Mouse (Mus musculus) liver, embryonic 11.5 days (tissue): ENCODE measurements around the gene Prrc2a. TPM values are rescaled to one million over a fixed set of nuclear protein-coding genes. Genes with fewer than 3 reads are reported as not detected.
A peak's percentile ranks its signal among the peaks of the same experiment; 100 is the strongest.

ENCODE experiments used
- ATAC-seq: fragments of 200-750 bp; cut with Nextera tagmentation; replicated peaks from 2 replicates; pipeline ENCODE4 v1.8.0; 2017; ENCODE audit warnings: moderate number of reproducible peaks, mild to moderate bottlenecking, moderate TSS enrichment, moderate library complexity; ENCODE audit not compliant: low FRiP score
- DNase-seq: peaks from one replicate; pipeline ENCODE4 v3.0.0-alpha.2; 2017; ENCODE audit warnings: low spot score
- H3K27ac ChIP-seq: fragments of 300-500 bp; sonication (generic); 2 replicates; pipeline ENCODE4 v1.5.1; 2014; ENCODE audit warnings: mild to moderate bottlenecking, low read depth, low read length, control low read depth
- H3K27me3 ChIP-seq: fragments of 300-500 bp; sonication (generic); replicated peaks from 2 replicates; pipeline ENCODE4 v1.6.1; 2014; ENCODE audit warnings: low read length, mixed read lengths; ENCODE audit not compliant: control insufficient read depth, insufficient read depth
- H3K36me3 ChIP-seq: fragments of 300-500 bp; sonication (generic); 2 replicates; pipeline ENCODE4 v1.6.1; 2014; ENCODE audit warnings: mild to moderate bottlenecking, low read length, moderate library complexity, mixed read lengths; ENCODE audit not compliant: control insufficient read depth, insufficient read depth
- H3K4me1 ChIP-seq: fragments of 300-500 bp; sonication (generic); replicated peaks from 2 replicates; pipeline ENCODE4 v1.6.1; 2014; ENCODE audit warnings: low read length, mixed read lengths; ENCODE audit not compliant: control insufficient read depth, insufficient read depth
- H3K4me2 ChIP-seq: fragments of 300-500 bp; sonication (generic); 2 replicates; pipeline ENCODE4 v1.6.1; 2014; ENCODE audit warnings: mild to moderate bottlenecking, control low read depth, moderate library complexity
- H3K4me3 ChIP-seq: fragments of 300-500 bp; sonication (generic); 2 replicates; pipeline ENCODE4 v1.5.1; 2014; ENCODE audit warnings: low read depth, low read length, control low read depth
- H3K9ac ChIP-seq: fragments of 300-500 bp; sonication (generic); 2 replicates; pipeline ENCODE4 v1.6.1; 2014; ENCODE audit warnings: low read depth, low read length, control low read depth
- H3K9me3 ChIP-seq: fragments of 300-500 bp; sonication (generic); 2 replicates; pipeline ENCODE4 v1.6.1; 2016; ENCODE audit warnings: low read length, inconsistent platforms, mixed read lengths; ENCODE audit not compliant: control insufficient read depth
- WGBS: fragments of 180-500 bp; shearing (Covaris S2); extraction: QIAGEN DNeasy Blood & Tissue Kit; methylation state at CpG from one replicate; pipeline ENCODE4 v1.1.7; 2014; 5-methylcytosine and 5-hydroxymethylcytosine counted together
- polyA plus RNA-seq: library from polyadenylated mRNA; unstranded; fragments of >200 nt; fragmentation: Nextera tagmentation; extraction: Ambion mirVana; gene quantifications from 2 replicates; pipeline ENCODE4 v1.2.1, GENCODE M21; 2014

The Prrc2a gene
- polyA plus RNA-seq, 1 experiment from 2014 or later = 205 TPM

DNA sequence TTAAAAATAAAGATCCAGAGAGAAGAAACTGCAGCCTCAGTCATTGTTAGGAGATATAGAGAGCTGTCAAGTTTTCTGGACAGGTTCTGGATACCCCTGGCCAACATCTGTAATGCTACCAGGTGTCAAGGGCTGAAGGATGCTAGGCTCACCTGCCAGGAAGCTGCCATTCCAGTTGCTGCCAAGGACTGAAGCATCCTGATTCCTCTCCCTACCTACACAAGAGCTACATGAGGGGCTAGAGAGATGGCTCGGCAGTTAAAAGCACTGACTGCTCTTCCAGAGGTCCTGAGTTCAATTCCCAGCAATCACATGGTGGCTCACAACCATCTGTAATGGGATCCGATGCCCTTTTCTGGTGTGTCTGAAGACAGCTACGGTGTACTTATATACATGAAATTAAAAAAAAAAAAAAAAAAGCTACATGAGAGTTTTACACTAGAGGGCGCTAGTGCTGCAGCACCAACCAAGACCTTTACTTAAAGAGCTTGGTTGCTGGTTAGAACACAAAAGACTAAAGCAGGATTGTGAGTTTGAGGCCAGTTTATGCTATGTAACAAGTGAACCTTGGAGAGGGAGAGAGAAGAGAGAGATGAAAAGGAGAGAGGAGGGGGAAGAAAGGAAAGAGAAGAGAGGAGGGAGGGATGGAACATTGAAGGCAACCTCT, 4.0 kb upstream of the Prrc2a start:
- H3K27ac ChIP-seq = no peak overlapping the region
- 17% methylated on average over 4 of the region's 4 CpGs for WGBS
- H3K4me3 ChIP-seq = no peak overlapping the region
- 0 out of 2 replicates have a peak, but pooled peaks cover 3% of the 10 kb centered on the region for H3K4me1 ChIP-seq
- H3K36me3 ChIP-seq = no peaks in the 10 kb centered on the region
- H3K9me3 ChIP-seq = no peaks in the 10 kb centered on the region
- H3K27me3 ChIP-seq = no peaks in the 10 kb centered on the region; the same call in 1 of the 2 replicates
- H3K9ac ChIP-seq = no peak overlapping the region
- ATAC-seq (no peak), DNase-seq (no peak)
- no peak overlapping the region for H3K4me2 ChIP-seq

DNA sequence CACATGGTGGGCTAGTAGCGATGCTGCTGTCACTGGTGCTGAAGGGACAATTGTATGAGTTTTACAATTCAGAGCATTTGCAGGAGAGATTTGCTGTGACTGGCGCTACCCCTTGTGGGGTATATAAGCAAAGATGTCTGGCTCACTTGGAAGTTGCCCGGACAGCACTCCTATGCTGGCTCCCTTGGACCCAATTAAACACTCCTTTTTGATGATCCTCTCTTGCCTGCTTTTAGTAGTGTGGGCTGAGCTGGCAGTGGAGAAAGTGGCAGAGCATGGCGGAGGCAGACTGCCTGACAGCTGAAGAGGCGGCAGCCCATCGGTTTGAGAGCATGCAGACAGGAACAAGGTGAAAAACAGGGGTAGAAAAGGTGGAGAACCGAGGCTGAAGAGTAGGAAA, 3.1 kb upstream of the Prrc2a start:
- WGBS = 80% methylated on average over 7 of the region's 7 CpGs

DNA sequence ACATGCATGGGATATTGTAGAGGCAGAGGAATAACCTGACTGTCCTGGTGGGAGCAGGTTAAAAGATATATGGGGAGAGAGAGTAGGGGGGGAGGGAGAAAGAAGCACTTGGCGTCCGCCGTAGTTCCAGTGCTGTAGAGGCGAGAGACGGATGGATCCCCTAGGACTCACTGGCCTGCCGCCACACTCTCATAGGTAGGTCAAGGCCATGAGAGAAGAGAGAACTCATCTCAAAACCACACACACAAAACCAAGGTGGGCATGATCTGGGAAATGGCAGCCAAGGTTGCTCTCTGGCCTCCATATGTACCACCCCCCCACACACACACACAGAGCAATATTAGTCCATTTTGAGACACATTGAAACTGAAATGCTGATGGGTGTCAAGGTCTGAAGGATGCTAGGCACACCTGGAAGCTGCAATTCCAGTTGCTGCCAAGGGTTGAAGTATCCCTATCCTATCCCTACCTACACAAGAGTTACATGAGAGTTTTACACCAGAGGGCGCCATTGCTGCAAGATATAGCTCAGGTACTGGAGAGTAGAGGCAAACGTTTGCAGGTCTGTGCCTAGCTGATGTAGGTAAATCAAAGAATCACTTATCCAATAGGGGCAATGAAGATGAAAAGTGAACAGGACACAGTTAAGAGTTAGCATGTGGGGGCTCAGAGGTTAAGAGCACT, 1.8 kb upstream of the Prrc2a start:
- no peak overlapping the region for H3K27ac ChIP-seq
- H3K36me3 ChIP-seq = peaks cover 13% of the 10 kb centered on the region; the same call in 1 of the 2 replicates
- DNase-seq = no peak
- peaks cover 18% of the 10 kb centered on the region for H3K4me1 ChIP-seq
- no peak for ATAC-seq
- no peak overlapping the region for H3K9ac ChIP-seq
- H3K4me3 ChIP-seq = no peak overlapping the region
- no peaks in the 10 kb centered on the region for H3K9me3 ChIP-seq
- WGBS = 70% methylated on average over 8 of the region's 8 CpGs
- H3K4me2 ChIP-seq = peak overlapping the region; percentile 97; the same call in 1 of the 2 replicates
- no peaks in the 10 kb centered on the region for H3K27me3 ChIP-seq

More for the DNA sequence above, 3.1 kb upstream of the Prrc2a start:
- Histone ChIP-seq H3K4me1 (peaks cover 6% of the 10 kb centered on the region), H3K27me3 (no peaks in the 10 kb centered on the region), H3K9me3 (no peaks in the 10 kb centered on the region), H3K36me3 (peaks cover 1% of the 10 kb centered on the region; the same call in 1 of the 2 replicates), H3K4me2 (no peak overlapping the region), H3K4me3 (no peak overlapping the region), H3K27ac (no peak overlapping the region), H3K9ac (no peak overlapping the region)
- DNase-seq (no peak), ATAC-seq (no peak)

DNA sequence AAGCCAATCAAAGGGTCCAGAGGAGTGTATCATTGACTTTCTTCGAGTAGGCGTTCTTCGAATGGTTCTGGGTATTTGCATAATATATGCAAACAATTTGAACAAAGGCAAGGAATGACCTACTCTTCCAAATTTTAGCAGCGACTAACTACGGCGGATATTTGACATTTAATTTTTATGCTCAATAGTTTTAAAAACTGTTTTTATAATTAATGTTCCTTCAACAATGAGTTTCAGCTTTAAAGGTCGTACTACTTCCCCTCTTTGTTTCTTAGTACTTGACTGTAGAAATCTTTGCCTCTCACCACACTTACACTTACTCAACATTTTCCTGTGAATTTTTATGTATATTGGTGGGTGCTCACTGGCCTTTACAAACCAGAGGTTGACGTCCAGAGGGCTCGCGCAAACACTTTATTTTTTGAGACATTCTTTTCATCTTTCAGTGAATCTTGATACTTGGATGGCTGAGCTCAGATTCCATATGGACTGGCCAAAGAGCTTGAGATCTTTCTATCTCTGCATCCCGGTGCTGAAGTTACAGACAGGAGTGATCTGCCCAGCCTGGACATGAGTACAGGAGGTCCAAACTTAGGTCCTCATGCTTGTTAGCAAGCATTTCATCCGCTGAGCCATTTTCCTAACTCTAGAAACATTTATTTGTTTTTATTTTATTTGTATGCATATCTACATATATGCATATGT, 906 bp upstream of the Prrc2a start:
- H3K27ac ChIP-seq = peak overlapping the region; percentile 81
- peaks cover 21% of the 10 kb centered on the region for H3K36me3 ChIP-seq
- peak overlapping the region; percentile 97 for H3K4me2 ChIP-seq
- no peaks in the 10 kb centered on the region for H3K27me3 ChIP-seq
- peak; percentile 81; the same call in 1 of the 2 replicates for ATAC-seq
- 30% methylated on average over 12 of the region's 12 CpGs for WGBS
- H3K4me3 ChIP-seq = peak overlapping the region; percentile 99
- no peak overlapping the region for H3K9ac ChIP-seq
- peaks cover 18% of the 10 kb centered on the region for H3K4me1 ChIP-seq
- no peak for DNase-seq
- no peaks in the 10 kb centered on the region for H3K9me3 ChIP-seq

DNA sequence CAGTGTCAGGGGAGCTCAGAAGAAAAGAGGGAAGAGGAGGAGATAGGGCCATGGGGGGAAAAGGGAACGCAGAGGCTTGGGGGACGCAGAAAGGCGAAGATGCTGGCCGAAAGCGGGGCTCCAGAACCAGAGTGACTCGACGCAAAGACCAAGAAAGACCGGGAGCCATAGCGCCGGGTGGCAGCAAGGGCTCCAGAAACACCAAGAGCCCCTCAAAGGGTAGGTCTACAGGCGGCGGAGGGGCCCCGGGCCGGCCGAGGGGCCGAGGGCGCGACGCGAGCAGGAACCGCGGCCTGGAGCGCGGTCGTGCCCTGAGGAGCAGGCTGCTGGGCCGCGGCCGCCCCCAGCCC, 504 bp downstream of the Prrc2a start:
- WGBS = 0% methylated on average over 24 of the region's 28 CpGs
- ATAC-seq (no peak), DNase-seq (no peak)
- H3K4me1 ChIP-seq = peaks cover 18% of the 10 kb centered on the region
- peak overlapping the region; percentile 81 for H3K27ac ChIP-seq
- H3K4me2 ChIP-seq = peak overlapping the region; percentile 97
- H3K27me3 ChIP-seq = no peaks in the 10 kb centered on the region
- H3K9ac ChIP-seq = peak overlapping the region; percentile 99
- peak overlapping the region; percentile 99 for H3K4me3 ChIP-seq
- peaks cover 35% of the 10 kb centered on the region for H3K36me3 ChIP-seq
- no peaks in the 10 kb centered on the region for H3K9me3 ChIP-seq

DNA sequence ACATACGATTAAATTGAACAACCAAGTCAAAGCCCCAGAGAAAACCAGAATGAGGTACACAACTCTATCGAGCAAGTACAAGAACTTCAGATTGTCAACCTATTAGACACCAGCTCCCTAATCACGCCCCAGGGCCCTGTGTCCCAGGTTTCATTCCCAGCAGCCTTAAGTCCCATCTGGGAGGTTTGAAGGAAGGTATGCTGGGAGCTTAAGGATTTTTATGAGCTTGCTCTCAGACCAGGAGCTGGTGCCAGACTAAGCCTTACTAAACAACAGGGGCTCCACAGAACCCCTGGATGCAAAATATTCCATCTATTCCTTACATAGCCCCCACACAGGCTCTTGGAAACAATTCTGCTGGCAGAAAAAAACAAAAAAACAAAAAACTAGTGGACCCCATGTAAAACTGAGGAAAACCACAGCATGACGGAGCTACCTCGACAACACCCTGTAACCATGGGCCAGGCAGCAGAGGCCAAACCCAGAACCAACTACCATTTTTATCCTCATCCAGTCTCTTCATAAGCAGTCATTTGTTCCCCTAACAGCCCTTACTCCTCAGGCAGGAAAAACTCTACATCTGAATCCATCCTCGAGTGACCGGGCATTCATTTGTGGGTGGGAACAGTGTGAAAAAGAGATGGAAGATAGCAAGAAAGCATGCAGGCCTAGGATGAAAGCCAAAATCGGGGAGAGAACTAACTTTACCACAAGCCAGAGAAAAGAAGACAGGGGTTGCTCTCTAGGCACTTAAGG, 1.2 kb downstream of the Prrc2a start:
- Histone ChIP-seq H3K27ac (peak overlapping the region; percentile 81), H3K27me3 (no peaks in the 10 kb centered on the region), H3K4me3 (peak overlapping the region; percentile 99), H3K9me3 (no peaks in the 10 kb centered on the region), H3K9ac (peak overlapping the region; percentile 99), H3K4me2 (peak overlapping the region; percentile 97), H3K4me1 (peaks cover 18% of the 10 kb centered on the region), H3K36me3 (peaks cover 42% of the 10 kb centered on the region)
- DNase-seq (no peak), ATAC-seq (no peak)
- 16% methylated on average over 8 of the region's 8 CpGs for WGBS

DNA sequence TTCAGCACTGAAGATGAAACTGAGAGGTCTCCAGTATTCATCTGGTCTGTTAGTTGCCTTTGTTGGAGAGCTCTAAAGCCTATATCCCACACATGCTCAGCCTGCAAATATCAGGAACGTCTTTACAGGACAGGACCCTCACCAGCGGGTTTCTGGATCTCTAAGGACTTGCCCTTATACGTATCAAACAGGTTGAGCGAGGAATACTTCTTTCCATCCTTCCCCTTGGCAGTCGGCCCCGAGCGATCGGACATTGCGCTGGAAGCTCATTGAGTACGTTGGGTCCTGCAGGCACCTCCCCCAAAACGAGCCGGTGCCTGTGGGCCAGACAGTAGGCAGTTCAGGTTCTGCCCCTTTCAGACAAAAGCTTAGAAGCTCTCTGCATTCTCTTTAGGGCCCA, 2.0 kb downstream of the Prrc2a start:
- H3K4me2 ChIP-seq = peak overlapping the region; percentile 97
- H3K4me1 ChIP-seq = peaks cover 18% of the 10 kb centered on the region
- H3K27me3 ChIP-seq = no peaks in the 10 kb centered on the region
- peak overlapping the region; percentile 99 for H3K9ac ChIP-seq
- H3K36me3 ChIP-seq = peaks cover 50% of the 10 kb centered on the region
- no peak overlapping the region for H3K27ac ChIP-seq
- DNase-seq = no peak
- peak overlapping the region; percentile 99 for H3K4me3 ChIP-seq
- 63% methylated on average over 12 of the region's 12 CpGs for WGBS
- ATAC-seq = no peak
- no peaks in the 10 kb centered on the region for H3K9me3 ChIP-seq

DNA sequence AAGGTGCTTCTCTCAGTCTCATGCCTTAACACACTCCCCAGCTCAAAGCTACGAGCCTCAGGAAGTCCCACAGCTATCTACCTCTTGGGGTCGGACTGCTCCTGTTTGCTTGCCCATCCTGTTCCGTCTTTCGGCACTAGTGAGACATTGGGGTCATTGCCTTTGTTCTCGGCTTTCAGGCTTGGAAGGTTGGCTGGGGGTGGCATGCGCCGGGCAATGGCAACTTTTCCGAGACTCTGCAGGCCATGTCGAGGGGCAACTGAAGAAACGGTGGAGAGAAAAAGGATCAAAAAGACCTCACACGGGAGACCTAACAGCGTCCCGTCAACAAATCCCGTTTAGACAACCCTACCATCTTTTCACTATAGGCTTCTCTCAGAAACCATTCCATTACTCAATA, 2.6 kb downstream of the Prrc2a start:
- ATAC-seq = no peak
- DNase-seq = no peak
- Histone ChIP-seq H3K4me1 (peaks cover 18% of the 10 kb centered on the region), H3K27ac (no peak overlapping the region), H3K27me3 (no peaks in the 10 kb centered on the region), H3K9me3 (no peaks in the 10 kb centered on the region), H3K9ac (peak overlapping the region; percentile 40), H3K4me3 (0 out of 2 replicates have a peak overlapping the region, but pooled peaks have one; percentile 18), H3K36me3 (peaks cover 56% of the 10 kb centered on the region), H3K4me2 (peak overlapping the region; percentile 97)
- 81% methylated on average over 14 of the region's 14 CpGs for WGBS
